Mouse (Mus musculus): ENCODE data around the gene Il13ra2.
"Not testable (repeated sequence)": the region's sequence is repeated elsewhere in the genome, so short reads cannot be mapped to it uniquely, and the experiment has no call there.

Gene Il13ra2

GRCm38 (mm10) chrX:147429129-147429528 is at the start of gene Il13ra2:
Gene Il13ra2, minus strand, starts transcription at chrX:147429192.
- peak; percentile 11 for DNase-seq (ENCODE audit: low read depth)

DNA sequence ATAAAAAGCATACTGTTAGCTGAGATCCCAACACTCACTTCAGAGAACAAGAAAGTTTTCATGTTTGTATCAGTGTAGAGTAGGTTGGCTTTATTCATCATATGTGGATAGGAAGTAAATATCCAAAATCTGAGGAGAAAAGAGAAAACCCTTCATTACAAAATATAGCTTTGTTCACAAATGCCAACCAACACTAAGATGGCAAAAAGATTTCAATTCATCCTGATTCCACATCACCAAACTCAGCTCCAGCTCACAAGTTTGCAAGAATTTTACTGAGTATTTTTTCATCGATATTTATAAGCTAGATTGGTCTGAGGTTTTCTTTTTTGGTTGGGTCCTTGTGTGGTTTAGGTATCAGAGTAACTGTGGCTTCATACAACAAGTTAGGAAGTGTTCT is 24.6 kb upstream of the Il13ra2 start, which contains the start of gene Vmn1r239-ps:
Gene Vmn1r239-ps (minus strand): TSS at position 101 of the 400 bp plus-strand sequence.
- DNase-seq (ENCODE audit: low read depth), result not testable (repeated sequence)

GRCm38 (mm10) chrX:147443386-147443785 is 14.4 kb upstream of the Il13ra2 start:
- no peak for DNase-seq (ENCODE audit: low read depth)

DNA sequence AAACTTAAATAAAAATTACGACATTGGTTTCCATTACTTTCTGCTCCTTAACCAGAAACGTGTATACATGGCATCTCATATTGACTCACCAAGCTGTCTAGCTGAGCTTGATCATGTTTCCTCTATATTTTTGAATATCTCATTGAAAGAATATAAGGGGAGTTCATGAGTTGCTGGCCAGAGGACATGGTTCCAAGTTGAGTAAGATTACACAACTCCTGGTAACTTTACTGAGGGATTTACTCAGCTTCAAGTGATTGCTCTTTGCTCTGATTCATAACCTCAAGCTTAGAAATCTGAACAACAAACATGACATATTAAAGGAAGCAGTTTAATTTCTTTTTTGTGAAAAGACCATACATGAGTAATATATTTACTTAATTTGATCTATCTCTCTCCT is 6.4 kb upstream of the Il13ra2 start:
- peak; percentile 52 for DNase-seq (ENCODE audit: low read depth)

DNA sequence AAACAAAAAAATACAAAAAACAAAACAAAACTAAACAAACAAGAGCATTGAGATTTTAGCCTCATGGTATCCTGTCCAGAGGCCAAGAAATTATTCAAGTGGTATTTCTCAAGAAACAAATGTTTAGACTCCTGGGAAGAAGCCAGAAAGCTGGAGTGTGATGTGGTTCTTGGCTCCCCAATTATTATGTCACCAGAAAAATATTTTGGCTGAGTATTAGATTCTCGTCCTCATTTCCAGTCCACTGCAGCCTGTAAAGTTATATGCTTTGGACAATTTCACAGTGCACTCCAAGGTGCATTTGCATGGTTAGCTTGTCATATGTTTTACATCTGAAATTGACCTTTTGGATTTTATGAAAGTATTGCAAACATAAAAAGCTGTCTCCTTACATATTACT is 761 bp upstream of the Il13ra2 start:
- DNase-seq (ENCODE audit: low read depth), result peak; percentile 87

GRCm38 (mm10) chrX:147393446-147393845 is 35.5 kb downstream of the Il13ra2 start:
- peak; percentile 30 for DNase-seq (ENCODE audit: low read depth)

- peak; percentile 58 for DNase-seq (ENCODE audit: low read depth)
Measured at GRCm38 (mm10) chrX:147349167-147349566, 79.8 kb downstream of the Il13ra2 start.
